Mouse (Mus musculus) lung, adult 18-20 months (tissue): ENCODE data around the gene Cacna1a.
"Not testable (repeated sequence)": the region's sequence is repeated elsewhere in the genome, so short reads cannot be mapped to it uniquely, and the experiment has no call there.

Source experiments
- DNase-seq, 2 experiments: peaks; one replicate each; pipeline ENCODE4 v3.0.0; 2022; ENCODE audit warnings: mixed read lengths in 2 of 2

Cacna1a gene

GRCm38 (mm10) chr8:84664566-84665384, 276.5 kb downstream of the Cacna1a start:
- DNase-seq: peak; percentile 81 to 84

- no peak for DNase-seq
These were observed 277.2 kb downstream of the Cacna1a start for GRCm38 (mm10) chr8:84665385-84665893.

GRCm38 (mm10) chr8:84668081-84668480, 279.8 kb downstream of the Cacna1a start:
- peak in 1 of 2 experiments; percentile 50 for DNase-seq

GRCm38 (mm10) chr8:84668731-84669485, 280.7 kb downstream of the Cacna1a start:
- DNase-seq: no peak

- DNase-seq: not testable (repeated sequence)
These were observed 282.2 kb downstream of the Cacna1a start for GRCm38 (mm10) chr8:84670295-84671006.

- no peak for DNase-seq
These were observed 289.1 kb downstream of the Cacna1a start for GRCm38 (mm10) chr8:84677305-84677704.

GRCm38 (mm10) chr8:84681476-84681875, 293.2 kb downstream of the Cacna1a start:
- DNase-seq: no peak

- no peak for DNase-seq
These were observed 294.0 kb downstream of the Cacna1a start for GRCm38 (mm10) chr8:84682257-84682656.

- DNase-seq: no peak
These were observed 296.3 kb downstream of the Cacna1a start for GRCm38 (mm10) chr8:84684537-84684936.

GRCm38 (mm10) chr8:84686191-84687002, 298.2 kb downstream of the Cacna1a start, which contains the start of gene Trmt1:
Gene Trmt1 (plus strand): TSS chr8:84686307.
- DNase-seq: peak in 1 of 2 experiments; percentile 43

GRCm38 (mm10) chr8:84687003-84687704, 298.9 kb downstream of the Cacna1a start:
- no peak for DNase-seq

- peak; percentile 88 to 91 for DNase-seq
These were observed 299.5 kb downstream of the Cacna1a start, which contains the start of gene Nacc1 for GRCm38 (mm10) chr8:84687705-84688100. Gene Nacc1 (minus strand): TSS chr8:84687862.

GRCm38 (mm10) chr8:84689091-84689915, 301.1 kb downstream of the Cacna1a start:
- DNase-seq: peak; percentile 91 to 93
